Mouse (Mus musculus) liver, embryonic 16.5 days (tissue): ENCODE results near the gene Ibsp. TPM values are rescaled to one million over a fixed set of nuclear protein-coding genes. Genes with fewer than 3 reads are reported as not detected.

ENCODE experiments used
- ATAC-seq: fragments of 200-750 bp; cut with Nextera tagmentation; 2 replicates; pipeline ENCODE4 v1.8.0; 2017; ENCODE audit warnings: low read depth, mild to moderate bottlenecking, moderate number of reproducible peaks, moderate library complexity
- H3K27ac ChIP-seq: fragments of 300-500 bp; sonication (generic); 2 replicates; pipeline ENCODE4 v1.5.1; 2014; ENCODE audit warnings: mild to moderate bottlenecking, low read length
- H3K27me3 ChIP-seq: fragments of 300-500 bp; sonication (generic); 2 replicates; pipeline ENCODE4 v1.6.1; 2014; ENCODE audit warnings: low read depth, low read length, mixed read lengths; ENCODE audit not compliant: control insufficient read depth, insufficient read depth
- H3K36me3 ChIP-seq: fragments of 300-500 bp; sonication (generic); 2 replicates; pipeline ENCODE4 v1.6.1; 2014; ENCODE audit warnings: mild to moderate bottlenecking; ENCODE audit not compliant: control insufficient read depth, insufficient read depth
- H3K4me1 ChIP-seq: fragments of 300-500 bp; sonication (generic); 2 replicates; pipeline ENCODE4 v1.6.1; 2014; ENCODE audit warnings: low read depth, low read length, mixed read lengths; ENCODE audit not compliant: control insufficient read depth
- H3K4me2 ChIP-seq: fragments of 300-500 bp; sonication (generic); 2 replicates; pipeline ENCODE4 v1.6.1; 2014; ENCODE audit warnings: low read depth, low read length, mixed read lengths
- H3K4me3 ChIP-seq: fragments of 300-500 bp; sonication (generic); 2 replicates; pipeline ENCODE4 v1.5.1; 2014; ENCODE audit warnings: low read depth, mild to moderate bottlenecking, low read length
- H3K9ac ChIP-seq: fragments of 300-500 bp; sonication (generic); 2 replicates; pipeline ENCODE4 v1.6.1; 2014; ENCODE audit warnings: low read depth, low read length
- H3K9me3 ChIP-seq: fragments of 300-500 bp; sonication (generic); replicated peaks from 2 replicates; pipeline ENCODE4 v1.6.1; 2016; ENCODE audit warnings: low read length; ENCODE audit not compliant: control insufficient read depth
- WGBS: fragments of 180-500 bp; shearing (Covaris S2); extraction: QIAGEN DNeasy Blood & Tissue Kit; methylation state at CpG from one replicate; pipeline ENCODE4 v1.1.7; 2014; ENCODE audit not compliant: insufficient replicate concordance; 5-methylcytosine and 5-hydroxymethylcytosine counted together
- polyA plus RNA-seq: library from polyadenylated mRNA; unstranded; fragments of >200 nt; fragmentation: Nextera tagmentation; extraction: Ambion mirVana; gene quantifications from 2 replicates; pipeline ENCODE4 v1.2.1, GENCODE M21; 2015

Gene Ibsp
- polyA plus RNA-seq, 1 experiment from 2014 or later = not detected

GRCm38 (mm10) chr5:104327389-104327788, 28.4 kb downstream of the Ibsp start:
- Histone ChIP-seq H3K27me3 (no peaks in the 10 kb centered on the region), H3K9me3 (no peaks in the 10 kb centered on the region), H3K4me3 (no peak overlapping the region), H3K36me3 (no peaks in the 10 kb centered on the region), H3K27ac (no peak overlapping the region), H3K4me1 (no peaks in the 10 kb centered on the region), H3K9ac (no peak overlapping the region), H3K4me2 (no peak overlapping the region)
- ATAC-seq = no peak
- WGBS = 55% methylated on average over 8 of the region's 8 CpGs

GRCm38 (mm10) chr5:104327876-104328275, 28.9 kb downstream of the Ibsp start:
- no peak overlapping the region for H3K4me2 ChIP-seq
- no peaks in the 10 kb centered on the region for H3K9me3 ChIP-seq
- no peak overlapping the region for H3K27ac ChIP-seq
- no peaks in the 10 kb centered on the region for H3K36me3 ChIP-seq
- no peak overlapping the region for H3K9ac ChIP-seq
- no peak for ATAC-seq
- no peaks in the 10 kb centered on the region for H3K27me3 ChIP-seq
- no peak overlapping the region for H3K4me3 ChIP-seq
- no peaks in the 10 kb centered on the region for H3K4me1 ChIP-seq

GRCm38 (mm10) chr5:104328317-104328850, 29.4 kb downstream of the Ibsp start:
- 50% methylated on average over 4 of the region's 4 CpGs for WGBS
- no peak overlapping the region for H3K4me2 ChIP-seq
- ATAC-seq = no peak
- no peak overlapping the region for H3K27ac ChIP-seq
- H3K9me3 ChIP-seq = no peaks in the 10 kb centered on the region
- no peaks in the 10 kb centered on the region for H3K27me3 ChIP-seq
- H3K4me1 ChIP-seq = no peaks in the 10 kb centered on the region
- H3K36me3 ChIP-seq = no peaks in the 10 kb centered on the region
- no peak overlapping the region for H3K4me3 ChIP-seq
- no peak overlapping the region for H3K9ac ChIP-seq

- 58% methylated on average over 5 of the region's 5 CpGs for WGBS
Measured at GRCm38 (mm10) chr5:104329381-104329780, 30.4 kb downstream of the Ibsp start.

GRCm38 (mm10) chr5:104330088-104330487, 31.1 kb downstream of the Ibsp start:
- 67% methylated on average over 5 of the region's 5 CpGs for WGBS
- Histone ChIP-seq H3K27me3 (no peaks in the 10 kb centered on the region), H3K4me3 (no peak overlapping the region), H3K9me3 (no peaks in the 10 kb centered on the region), H3K4me2 (no peak overlapping the region), H3K4me1 (no peaks in the 10 kb centered on the region), H3K27ac (no peak overlapping the region), H3K36me3 (no peaks in the 10 kb centered on the region), H3K9ac (no peak overlapping the region)
- no peak for ATAC-seq

More at GRCm38 (mm10) chr5:104329381-104329780, 30.4 kb downstream of the Ibsp start:
- Histone ChIP-seq H3K36me3 (no peaks in the 10 kb centered on the region), H3K27ac (no peak overlapping the region), H3K9ac (no peak overlapping the region), H3K9me3 (no peaks in the 10 kb centered on the region), H3K4me3 (no peak overlapping the region), H3K4me1 (no peaks in the 10 kb centered on the region), H3K4me2 (no peak overlapping the region), H3K27me3 (no peaks in the 10 kb centered on the region)
- no peak for ATAC-seq

- no peak for ATAC-seq
- 43% methylated on average over 3 of the region's 3 CpGs for WGBS
Measured at GRCm38 (mm10) chr5:104332296-104332695, 33.3 kb downstream of the Ibsp start.

GRCm38 (mm10) chr5:104333231-104333640, 34.3 kb downstream of the Ibsp start:
- peak overlapping the region; percentile 39 for H3K4me2 ChIP-seq
- 21% methylated on average over 7 of the region's 7 CpGs for WGBS
- no peaks in the 10 kb centered on the region for H3K9me3 ChIP-seq
- H3K27ac ChIP-seq = no peak overlapping the region
- H3K9ac ChIP-seq = no peak overlapping the region
- H3K27me3 ChIP-seq = no peaks in the 10 kb centered on the region
- H3K4me3 ChIP-seq = no peak overlapping the region
- no peaks in the 10 kb centered on the region for H3K4me1 ChIP-seq
- ATAC-seq = peak; percentile 35; the same call in 1 of the 2 replicates
- H3K36me3 ChIP-seq = no peaks in the 10 kb centered on the region

More at GRCm38 (mm10) chr5:104332296-104332695, 33.3 kb downstream of the Ibsp start:
- H3K27me3 ChIP-seq = no peaks in the 10 kb centered on the region
- no peak overlapping the region for H3K9ac ChIP-seq
- H3K4me3 ChIP-seq = no peak overlapping the region
- no peaks in the 10 kb centered on the region for H3K4me1 ChIP-seq
- H3K4me2 ChIP-seq = no peak overlapping the region
- H3K9me3 ChIP-seq = no peaks in the 10 kb centered on the region
- H3K27ac ChIP-seq = no peak overlapping the region
- H3K36me3 ChIP-seq = no peaks in the 10 kb centered on the region

- H3K9me3 ChIP-seq = no peaks in the 10 kb centered on the region
- H3K9ac ChIP-seq = no peak overlapping the region
- no peak for ATAC-seq
- H3K27me3 ChIP-seq = no peaks in the 10 kb centered on the region
- H3K4me1 ChIP-seq = no peaks in the 10 kb centered on the region
- H3K36me3 ChIP-seq = no peaks in the 10 kb centered on the region
- no peak overlapping the region for H3K4me3 ChIP-seq
- no peak overlapping the region for H3K27ac ChIP-seq
- H3K4me2 ChIP-seq = no peak overlapping the region
- WGBS = 54% methylated on average over 6 of the region's 6 CpGs
Measured at GRCm38 (mm10) chr5:104333643-104334042, 34.7 kb downstream of the Ibsp start.

- Histone ChIP-seq H3K4me2 (no peak overlapping the region), H3K27ac (no peak overlapping the region), H3K9me3 (no peaks in the 10 kb centered on the region), H3K27me3 (no peaks in the 10 kb centered on the region), H3K4me3 (no peak overlapping the region), H3K9ac (no peak overlapping the region), H3K4me1 (no peaks in the 10 kb centered on the region), H3K36me3 (no peaks in the 10 kb centered on the region)
- no peak for ATAC-seq
- WGBS = 72% methylated on average over 14 of the region's 14 CpGs
Measured at GRCm38 (mm10) chr5:104334516-104334915, 35.5 kb downstream of the Ibsp start.
